Mouse (Mus musculus): ENCODE data around the gene Nt5dc3. TPM values are rescaled to one million over a fixed set of nuclear protein-coding genes. Genes with fewer than 3 reads are reported as not detected.

The Nt5dc3 gene
- polyA plus RNA-seq, 1 experiment, result 4.9 TPM

DNA sequence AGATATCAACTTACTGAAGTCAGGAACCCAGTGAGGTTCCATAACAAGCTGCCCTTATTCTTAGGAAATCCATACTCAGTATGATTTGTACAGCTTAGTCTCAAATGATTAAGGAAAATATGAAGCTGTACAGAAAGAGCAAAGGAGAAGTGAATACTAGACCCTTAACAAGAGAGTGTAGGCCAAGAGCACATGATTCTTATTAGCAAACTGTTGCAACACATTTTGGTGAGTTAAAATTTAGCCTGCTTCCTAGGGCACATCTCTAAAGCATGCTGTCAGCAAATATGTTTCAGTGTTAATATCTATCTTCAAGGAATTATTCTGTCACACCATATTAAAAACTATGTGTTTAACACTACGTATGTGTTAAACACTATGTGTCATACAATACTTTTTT is 107.6 kb downstream of the Nt5dc3 start:
- DNase-seq (ENCODE audit: low read depth in 1 of 2, low spot score in 2 of 2), result no peak
- no peak for TF ChIP-seq POLR2A (IDR thresholded peaks at IDR 0.05; ENCODE audit: low read depth, low read length)
- no peak for TF ChIP-seq CTCF (IDR thresholded peaks at IDR 0.05; ENCODE audit: extremely low read depth, insufficient read depth, insufficient read length, insufficient replicate concordance)
- Histone ChIP-seq H3K4me1 (ENCODE audit: control insufficient read depth, insufficient read depth, insufficient read length) (no peaks in the 10 kb centered on the region), H3K27me3 (ENCODE audit: control insufficient read depth, insufficient read depth, low read length) (no peaks in the 10 kb centered on the region), H3K4me3 (ENCODE audit: extremely low read depth, insufficient read depth, insufficient read length) (no peak overlapping the region), H3K36me3 (ENCODE audit: control insufficient read depth, insufficient read depth, low read length) (no peaks in the 10 kb centered on the region), H3K27ac (ENCODE audit: insufficient read depth, low read length) (no peak overlapping the region)
- WGBS, result 92% methylated on average over 1 of the region's 1 CpGs

Other genes with a start within 250 kb of the Nt5dc3 start
- gene Hsp90b1, start 73.5 kb upstream of the Nt5dc3 start, polyA plus RNA-seq (2012; rRNA removed), result 24.2 and 26.6 TPM in 2 replicates
- gene Ttc41, start 73.2 kb upstream of the Nt5dc3 start, polyA plus RNA-seq (2012; rRNA removed), result 0.43 and 0.58 TPM in 2 replicates
- not detected in 2 replicates for gene Gm49358, start 15.0 kb upstream of the Nt5dc3 start, polyA plus RNA-seq (2012; rRNA removed)
- 58.3 and 71.8 TPM in 2 replicates for gene Stab2, start 229.0 kb downstream of the Nt5dc3 start, polyA plus RNA-seq (2012; rRNA removed)